Mouse (Mus musculus) cerebellum, adult 2 months (tissue): ENCODE data around the gene Armh3.

Source experiments
- CTCF ChIP-seq: fragments of 200-500 bp; IDR thresholded peaks from 2 replicates; pipeline ENCODE4 v1.5.1; 2011; ENCODE audit warnings: low read depth, mild to moderate bottlenecking, control low read depth, low read length, moderate library complexity, borderline replicate concordance; ENCODE audit not compliant: insufficient read depth
- POLR2A ChIP-seq: fragments of 200-500 bp; IDR thresholded peaks from 2 replicates; pipeline ENCODE4 v1.6.1; 2011; ENCODE audit warnings: low read length, control low read depth, borderline replicate concordance; ENCODE audit not compliant: insufficient read depth

DNA sequence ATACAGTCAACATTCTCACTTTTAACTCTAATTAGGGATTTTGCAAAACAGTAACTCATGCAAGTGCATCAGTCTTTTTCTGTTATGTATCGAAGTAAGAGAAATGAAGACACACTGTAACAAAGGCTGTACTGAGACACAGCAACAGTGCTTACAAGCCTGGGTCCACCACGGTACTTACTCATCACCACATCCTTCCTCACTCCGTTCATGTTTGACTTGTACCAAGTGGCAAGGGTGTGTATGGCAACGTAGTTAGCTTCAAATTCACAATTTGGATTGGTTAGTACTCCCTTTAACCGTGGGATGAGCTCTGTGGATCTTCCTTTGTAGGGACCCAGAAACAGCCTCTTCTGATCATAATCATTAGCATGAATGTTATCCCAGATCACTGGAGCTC, 226.8 kb downstream of the Armh3 start:
- TF ChIP-seq POLR2A (no peak), CTCF (no peak)
